Mouse (Mus musculus): ENCODE results near the gene Ap4s1.

DNA sequence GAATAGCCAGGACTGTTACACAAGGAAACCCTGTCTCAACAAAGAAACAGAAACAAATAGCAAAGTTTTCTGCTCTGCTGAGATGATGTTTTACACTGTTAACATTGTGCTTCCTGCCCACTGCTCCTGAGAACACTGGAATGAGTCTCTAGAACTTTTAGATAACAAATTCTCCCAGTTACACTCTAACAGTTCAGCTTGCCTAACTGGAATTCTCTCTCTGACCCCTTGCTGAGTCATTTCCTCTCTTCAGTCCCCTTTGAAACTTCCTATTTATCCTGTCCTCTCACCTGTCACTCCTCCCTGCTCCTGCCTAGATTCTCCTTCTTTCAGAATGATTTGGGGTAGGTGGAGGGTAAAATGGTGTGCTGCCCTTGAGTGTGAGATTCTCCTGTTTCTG lies 3.3 kb downstream of the Ap4s1 start:
- no peak for TF ChIP-seq GATA1 (IDR thresholded peaks at IDR 0.05; ENCODE audit: low read length)
- no peak for TF ChIP-seq TAL1 (IDR thresholded peaks at IDR 0.05; ENCODE audit: low read length)

Measured in erythroblast, embryonic 14.5 days (primary cell).